Mouse (Mus musculus) G1E (cell line): Measurements from ENCODE around the gene Itsn1.

ENCODE experiments used
- CTCF ChIP-seq: IDR thresholded peaks from 2 replicates; pipeline ENCODE4 v1.5.1; 2012; ENCODE audit warnings: low read depth, low read length, inconsistent platforms, mixed read lengths
- GATA1 ChIP-seq: IDR thresholded peaks from 2 replicates; pipeline ENCODE4 v1.6.1; 2012; ENCODE audit warnings: borderline replicate concordance, low read length, inconsistent platforms, mixed read lengths
- GATA2 ChIP-seq: IDR thresholded peaks from 2 replicates; pipeline ENCODE4 v1.6.1; 2012; ENCODE audit warnings: low read depth, low read length, inconsistent platforms, borderline replicate concordance
- POLR2AphosphoS5 ChIP-seq: IDR thresholded peaks from 2 replicates; pipeline ENCODE4 v1.6.1; 2012; ENCODE audit warnings: low read depth, low read length, inconsistent platforms; ENCODE audit not compliant: insufficient replicate concordance
- TAL1 ChIP-seq: conservative IDR thresholded peaks from 2 replicates; pipeline ENCODE4 v1.6.1; 2012; ENCODE audit warnings: low read depth, low read length, inconsistent platforms, mixed read lengths

GRCm38 (mm10) chr16:91935726-91936125 is 206.6 kb downstream of the Itsn1 start:
- TF ChIP-seq CTCF, result no peak
- TF ChIP-seq GATA1, result no peak
- TF ChIP-seq TAL1, result no peak
- TF ChIP-seq POLR2AphosphoS5, result no peak
- no peak for TF ChIP-seq GATA2
